ENCODE assay signal across 23 mouse cellular contexts in the genomic region with DNA sequence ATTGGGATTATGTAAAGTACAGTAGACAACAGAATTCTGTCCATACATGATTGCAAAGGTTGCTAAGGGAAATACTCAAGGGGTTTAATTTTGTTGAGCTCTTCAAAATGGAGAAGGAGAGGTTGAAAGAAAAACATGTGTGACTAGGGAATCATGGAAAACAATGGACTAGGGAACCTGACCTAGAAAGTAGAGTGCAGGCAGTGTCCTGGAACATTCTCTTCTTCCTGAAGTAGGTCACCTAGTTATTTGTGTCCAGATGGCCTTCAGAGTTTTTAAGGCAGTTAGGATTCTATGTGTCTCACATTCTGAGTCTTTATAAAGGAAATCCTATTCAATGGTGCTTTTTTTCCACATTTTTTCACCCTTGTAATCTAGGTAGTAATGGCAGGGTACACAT.
DNase-seq lines count a peak whose midpoint lies in the region; ATAC-seq and TF ChIP-seq lines count a peak whose summit lies in the region.
"Had no signal": no experiment of that assay in that cellular context is flagged by ENCODE, and none has a peak within 500 bp of the region (broad histone marks: within the 10 kb centered on the region; RNA-seq: fewer than 3 reads in every experiment).

No protein-coding gene starts in this region.

- TF ChIP-seq POLR2A in liver, adult 2 months (IDR thresholded peaks at IDR 0.05; ENCODE audit: extremely low read depth, insufficient read depth, low read length): no peak

- H3K9ac ChIP-seq in liver, adult 2 months (ENCODE audit: low read depth, low read length): no peak overlapping the region
- H3K9ac ChIP-seq in kidney, embryonic 15.5 days: no peak overlapping the region
- H3K9ac ChIP-seq: embryonic facial prominence, embryonic 13.5 days; embryonic facial prominence, embryonic 15.5 days; forebrain, embryonic 12.5 days had no signal

- H3K36me3 ChIP-seq in liver, adult 2 months (ENCODE audit: control insufficient read depth, insufficient read depth, low read length): no peaks in the 10 kb centered on the region
- H3K36me3 ChIP-seq in kidney, embryonic 15.5 days: no peaks in the 10 kb centered on the region
- H3K36me3 ChIP-seq: embryonic facial prominence, embryonic 13.5 days; embryonic facial prominence, embryonic 15.5 days; forebrain, embryonic 10.5 days; forebrain, embryonic 12.5 days had no signal

- H3K9me3 ChIP-seq in kidney, embryonic 15.5 days (replicated peaks): no peaks in the 10 kb centered on the region
- H3K9me3 ChIP-seq: embryonic facial prominence, embryonic 13.5 days; embryonic facial prominence, embryonic 15.5 days; forebrain, embryonic 10.5 days; forebrain, embryonic 12.5 days had no signal

- H3K4me2 ChIP-seq in kidney, embryonic 15.5 days: no peak overlapping the region
- H3K4me2 ChIP-seq: embryonic facial prominence, embryonic 13.5 days; embryonic facial prominence, embryonic 15.5 days; forebrain, embryonic 12.5 days had no signal

- H3K27me3 ChIP-seq in liver, adult 2 months (ENCODE audit: control insufficient read depth, insufficient read depth, low read length): no peaks in the 10 kb centered on the region
- H3K27me3 ChIP-seq in kidney, embryonic 15.5 days: no peaks in the 10 kb centered on the region
- H3K27me3 ChIP-seq: embryonic facial prominence, embryonic 13.5 days; embryonic facial prominence, embryonic 15.5 days; forebrain, embryonic 12.5 days had no signal

- H3K4me3 ChIP-seq in liver, adult 2 months (ENCODE audit: insufficient read depth, low read depth, low read length): no peak overlapping the region
- H3K4me3 ChIP-seq in kidney, embryonic 15.5 days (replicated peaks): no peak overlapping the region
- H3K4me3 ChIP-seq: embryonic facial prominence, embryonic 13.5 days; embryonic facial prominence, embryonic 15.5 days; erythroblast, embryonic 14.5 days; forebrain, embryonic 10.5 days; forebrain, embryonic 12.5 days had no signal

- no peak overlapping the region for H3K27ac ChIP-seq in liver, adult 2 months (replicated peaks; ENCODE audit: insufficient read depth, low read depth, low read length)
- no peak overlapping the region for H3K27ac ChIP-seq in kidney, embryonic 15.5 days
- H3K27ac ChIP-seq: embryonic facial prominence, embryonic 13.5 days; embryonic facial prominence, embryonic 15.5 days; forebrain, embryonic 10.5 days; forebrain, embryonic 12.5 days had no signal

- H3K79me2 ChIP-seq in liver, adult 2 months (ENCODE audit: control insufficient read depth, insufficient read depth, low read length): no peaks in the 10 kb centered on the region

- no peak for ATAC-seq in kidney, embryonic 15.5 days (replicated peaks; ENCODE audit: low FRiP score)
- ATAC-seq: activated CD4-positive, CD25-positive, alpha-beta regulatory T cell, adult 4 months; forebrain, embryonic 14.5 days; forebrain, embryonic 16.5 days; Patski had no signal

- no peak for TF ChIP-seq CTCF in liver, adult 2 months (IDR thresholded peaks at IDR 0.05; ENCODE audit: low read depth, low read length)

- DNase-seq in liver, adult 2 months (ENCODE audit: extremely low read depth, low read depth, low spot score): peak; percentile 56
- DNase-seq in liver: no peak
- peak; percentile 36 for DNase-seq in brain, adult 2 months (ENCODE audit: low read depth, low spot score)
- DNase-seq in retina, postnatal 1 day: peak; percentile 62
- DNase-seq in spleen, postnatal 14 days (ENCODE audit: low spot score in 2 of 2): no peak
- DNase-seq: adrenal gland, adult 8-10 months; adrenal gland, postnatal 14 days; adrenal gland, postnatal 36 days; cerebellum, adult 11 months; cerebellum, adult 8-10 months; cerebellum, postnatal 10 days; cerebellum, postnatal 36 days; embryo, embryonic 11 days had no signal

- peaks cover 3% of the 10 kb centered on the region; the same call in 1 of the 2 replicates for H3K4me1 ChIP-seq in liver, adult 2 months (ENCODE audit: control insufficient read depth, insufficient read depth, low read length)
- no peaks in the 10 kb centered on the region for H3K4me1 ChIP-seq in kidney, embryonic 15.5 days
- H3K4me1 ChIP-seq: embryonic facial prominence, embryonic 13.5 days; embryonic facial prominence, embryonic 15.5 days; forebrain, embryonic 10.5 days; forebrain, embryonic 12.5 days had no signal

Comparison
In these comparisons a context has a peak if more than half of its experiments do, and no peak if none do; other contexts are left out.
1. DNase-seq: peak in liver, adult 2 months (single experiment), brain, adult 2 months (single experiment) and retina, postnatal 1 day (single experiment); none in liver (single experiment) and spleen, postnatal 14 days (0 of 2).